Mouse (Mus musculus): ENCODE measurements around the gene Tceal5.

DNA sequence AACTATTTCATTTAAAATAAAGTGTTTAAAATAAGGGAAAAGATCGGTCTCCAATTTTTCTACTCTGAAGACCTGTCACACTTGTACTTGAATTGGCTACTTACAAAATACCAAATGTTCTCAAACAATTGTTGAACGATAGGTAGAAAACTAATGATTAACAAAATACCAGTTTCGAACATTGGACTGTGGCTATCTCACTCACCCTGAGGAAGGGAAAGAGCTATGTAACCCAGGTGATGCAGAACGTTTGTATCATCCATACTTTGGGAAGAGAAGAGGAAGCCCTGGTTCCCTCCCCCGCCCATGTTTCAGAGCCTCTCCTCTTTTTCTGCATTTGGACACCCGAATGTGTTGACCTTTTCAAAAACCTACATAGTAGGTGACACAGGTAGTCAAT is 730 bp upstream of the Tceal5 start:
- TF ChIP-seq CTCF (IDR thresholded peaks at IDR 0.05; ENCODE audit: control insufficient read depth, insufficient read depth, low read length) (no peak), POLR2A (IDR thresholded peaks at IDR 0.05; ENCODE audit: borderline replicate concordance, control insufficient read depth, low read depth, low read length) (no peak)

Measured in bone marrow, adult 2 months (tissue).